Mouse (Mus musculus): ENCODE measurements around the gene Fgf22.

- no peak for TF ChIP-seq E2F4 (IDR thresholded peaks at IDR 0.05; ENCODE audit: insufficient read depth)
- no peak for TF ChIP-seq USF1 (IDR thresholded peaks at IDR 0.05; ENCODE audit: low read depth)
- no peak for TF ChIP-seq POLR2A (IDR thresholded peaks at IDR 0.05; ENCODE audit: insufficient read length, low read depth)
- no peak for TF ChIP-seq TCF12 (IDR thresholded peaks at IDR 0.05; ENCODE audit: insufficient read depth, poor library complexity, severe bottlenecking)
- TF ChIP-seq MYOG (IDR thresholded peaks at IDR 0.05; ENCODE audit: control insufficient read depth in 1 of 3, insufficient read depth in 1 of 3, insufficient read length in 2 of 3, low read depth in 2 of 3), result no peak
- TF ChIP-seq MAX (IDR thresholded peaks at IDR 0.05; ENCODE audit: low read depth), result no peak
- no peak for TF ChIP-seq POLR2AphosphoS2 (IDR thresholded peaks at IDR 0.05; ENCODE audit: insufficient read length, low read depth)
- no peak for TF ChIP-seq SRF (IDR thresholded peaks at IDR 0.05; ENCODE audit: control insufficient read depth, insufficient read length, low read depth)
- TF ChIP-seq REST (IDR thresholded peaks at IDR 0.05; ENCODE audit: insufficient read depth, insufficient read length), result no peak
- TF ChIP-seq TCF3 (IDR thresholded peaks at IDR 0.05; ENCODE audit: insufficient read length, low read depth), result no peak
- no peak for TF ChIP-seq CEBPB (IDR thresholded peaks at IDR 0.05; ENCODE audit: insufficient read depth, poor library complexity, severe bottlenecking)
Observed at GRCm38 (mm10) chr10:79738259-79738658, 16.6 kb upstream of the Fgf22 start.
